Mouse (Mus musculus): ENCODE measurements around the gene St7. TPM values are rescaled to one million over a fixed set of nuclear protein-coding genes. Genes with fewer than 3 reads are reported as not detected.
A peak's percentile ranks its signal among the peaks of the same experiment; 100 is the strongest.
"Not testable (repeated sequence)": the region's sequence is repeated elsewhere in the genome, so short reads cannot be mapped to it uniquely, and the experiment has no call there.

The St7 gene
- polyA plus RNA-seq, 1 experiment: 14.3 TPM

- Histone ChIP-seq H3K4me1 (ENCODE audit: control insufficient read depth, insufficient read depth, low read length) (no peaks in the 10 kb centered on the region), H3K27ac (ENCODE audit: insufficient read depth, low read depth, low read length) (no peak overlapping the region), H3K4me3 (ENCODE audit: insufficient read depth, low read depth, low read length) (no peak overlapping the region), H3K27me3 (replicated peaks; ENCODE audit: control insufficient read depth, insufficient read depth, low read length) (no peaks in the 10 kb centered on the region), H3K36me3 (ENCODE audit: control insufficient read depth, insufficient read depth, low read length) (no peaks in the 10 kb centered on the region)
- DNase-seq: no peak
- TF ChIP-seq POLR2A (IDR thresholded peaks at IDR 0.05; ENCODE audit: low read depth, low read length): no peak
- TF ChIP-seq CTCF (conservative IDR thresholded peaks at IDR 0.05; ENCODE audit: insufficient read depth, insufficient read length, low read depth, low read length): no peak
- 67% methylated on average over 5 of the region's 5 CpGs for WGBS
Measured at GRCm38 (mm10) chr6:17688676-17689075, 4.1 kb upstream of the St7 start.

GRCm38 (mm10) chr6:17693726-17694549 lies 1.2 kb downstream of the St7 start:
- no peak for TF ChIP-seq CTCF (conservative IDR thresholded peaks at IDR 0.05; ENCODE audit: insufficient read depth, insufficient read length, low read depth, low read length)
- no peak for TF ChIP-seq POLR2A (IDR thresholded peaks at IDR 0.05; ENCODE audit: low read depth, low read length)
- peak overlapping the region; percentile 74 for H3K4me3 ChIP-seq (ENCODE audit: insufficient read depth, low read depth, low read length)
- no peaks in the 10 kb centered on the region; the same call in 1 of the 2 replicates for H3K4me1 ChIP-seq (ENCODE audit: control insufficient read depth, insufficient read depth, low read length)
- peak overlapping the region; percentile 75 for H3K27ac ChIP-seq (ENCODE audit: insufficient read depth, low read depth, low read length)
- H3K36me3 ChIP-seq (ENCODE audit: control insufficient read depth, insufficient read depth, low read length): no peaks in the 10 kb centered on the region
- WGBS: under 1% methylated on average over 96 of the region's 97 CpGs
- DNase-seq: peak; percentile 84
- H3K27me3 ChIP-seq (replicated peaks; ENCODE audit: control insufficient read depth, insufficient read depth, low read length): no peaks in the 10 kb centered on the region

GRCm38 (mm10) chr6:17694550-17694951 lies 1.8 kb downstream of the St7 start:
- peak overlapping the region; percentile 34 for H3K27ac ChIP-seq (ENCODE audit: insufficient read depth, low read depth, low read length)
- WGBS: under 1% methylated on average over 46 of the region's 46 CpGs

GRCm38 (mm10) chr6:17696321-17696734 lies 3.6 kb downstream of the St7 start:
- H3K27me3 ChIP-seq (replicated peaks; ENCODE audit: control insufficient read depth, insufficient read depth, low read length): no peaks in the 10 kb centered on the region
- H3K27ac ChIP-seq (ENCODE audit: insufficient read depth, low read depth, low read length): no peak overlapping the region
- H3K4me1 ChIP-seq (ENCODE audit: control insufficient read depth, insufficient read depth, low read length): no peaks in the 10 kb centered on the region; the same call in 1 of the 2 replicates
- peak; percentile 64 for DNase-seq
- TF ChIP-seq CTCF (conservative IDR thresholded peaks at IDR 0.05; ENCODE audit: insufficient read depth, insufficient read length, low read depth, low read length) (peak; percentile 69), POLR2A (IDR thresholded peaks at IDR 0.05; ENCODE audit: low read depth, low read length) (no peak)
- no peaks in the 10 kb centered on the region for H3K36me3 ChIP-seq (ENCODE audit: control insufficient read depth, insufficient read depth, low read length)
- WGBS: 61% methylated on average over 5 of the region's 5 CpGs
- no peak overlapping the region for H3K4me3 ChIP-seq (ENCODE audit: insufficient read depth, low read depth, low read length)

More at GRCm38 (mm10) chr6:17694550-17694951, 1.8 kb downstream of the St7 start:
- DNase-seq: peak; percentile 84
- Histone ChIP-seq H3K4me3 (ENCODE audit: insufficient read depth, low read depth, low read length) (peak overlapping the region; percentile 74), H3K4me1 (ENCODE audit: control insufficient read depth, insufficient read depth, low read length) (no peaks in the 10 kb centered on the region; the same call in 1 of the 2 replicates), H3K36me3 (ENCODE audit: control insufficient read depth, insufficient read depth, low read length) (no peaks in the 10 kb centered on the region), H3K27me3 (replicated peaks; ENCODE audit: control insufficient read depth, insufficient read depth, low read length) (no peaks in the 10 kb centered on the region)
- TF ChIP-seq POLR2A (IDR thresholded peaks at IDR 0.05; ENCODE audit: low read depth, low read length) (no peak), CTCF (conservative IDR thresholded peaks at IDR 0.05; ENCODE audit: insufficient read depth, insufficient read length, low read depth, low read length) (peak; percentile 43; the same call in 1 of the 2 replicates)

GRCm38 (mm10) chr6:17700936-17701612 lies 8.3 kb downstream of the St7 start:
- Histone ChIP-seq H3K4me1 (ENCODE audit: control insufficient read depth, insufficient read depth, low read length) (no peaks in the 10 kb centered on the region; the same call in 1 of the 2 replicates), H3K27me3 (replicated peaks; ENCODE audit: control insufficient read depth, insufficient read depth, low read length) (no peaks in the 10 kb centered on the region), H3K27ac (ENCODE audit: insufficient read depth, low read depth, low read length) (no peak overlapping the region), H3K4me3 (ENCODE audit: insufficient read depth, low read depth, low read length) (no peak overlapping the region), H3K36me3 (ENCODE audit: control insufficient read depth, insufficient read depth, low read length) (no peaks in the 10 kb centered on the region)
- TF ChIP-seq POLR2A (IDR thresholded peaks at IDR 0.05; ENCODE audit: low read depth, low read length): no peak
- WGBS: 71% methylated on average over 7 of the region's 7 CpGs
- no peak for DNase-seq

GRCm38 (mm10) chr6:17704038-17704437 lies 11.3 kb downstream of the St7 start:
- not testable (repeated sequence) for DNase-seq; H3K27me3 ChIP-seq (replicated peaks; ENCODE audit: control insufficient read depth, insufficient read depth, low read length); H3K27ac ChIP-seq (ENCODE audit: insufficient read depth, low read depth, low read length); H3K4me3 ChIP-seq (ENCODE audit: insufficient read depth, low read depth, low read length); H3K4me1 ChIP-seq (ENCODE audit: control insufficient read depth, insufficient read depth, low read length); H3K36me3 ChIP-seq (ENCODE audit: control insufficient read depth, insufficient read depth, low read length)
- 92% methylated on average over 1 of the region's 1 CpGs for WGBS

- TF ChIP-seq POLR2A (IDR thresholded peaks at IDR 0.05; ENCODE audit: low read depth, low read length) (no peak), CTCF (conservative IDR thresholded peaks at IDR 0.05; ENCODE audit: insufficient read depth, insufficient read length, low read depth, low read length) (no peak)
- H3K4me3 ChIP-seq (ENCODE audit: insufficient read depth, low read depth, low read length): no peak overlapping the region
- peak; percentile 45 for DNase-seq
- WGBS: 53% methylated on average over 3 of the region's 3 CpGs
- H3K27ac ChIP-seq (ENCODE audit: insufficient read depth, low read depth, low read length): no peak overlapping the region
- H3K27me3 ChIP-seq (replicated peaks; ENCODE audit: control insufficient read depth, insufficient read depth, low read length): no peaks in the 10 kb centered on the region
- H3K4me1 ChIP-seq (ENCODE audit: control insufficient read depth, insufficient read depth, low read length): peaks cover 6% of the 10 kb centered on the region; the same call in 1 of the 2 replicates
- H3K36me3 ChIP-seq (ENCODE audit: control insufficient read depth, insufficient read depth, low read length): no peaks in the 10 kb centered on the region
Measured at GRCm38 (mm10) chr6:17705973-17706372, 13.2 kb downstream of the St7 start.

All from kidney, adult 2 months (tissue).